Mouse (Mus musculus): ENCODE data around the gene Olfr1262.

- TF ChIP-seq POLR2A (IDR thresholded peaks at IDR 0.05; ENCODE audit: insufficient read depth, low read depth, low read length) = no peak
- TF ChIP-seq CTCF (IDR thresholded peaks at IDR 0.05) = no peak
- no peak for TF ChIP-seq EP300 (IDR thresholded peaks at IDR 0.05; ENCODE audit: insufficient read depth, low read depth, low read length)
Observed at GRCm38 (mm10) chr2:90025477-90025876, 25.5 kb downstream of the Olfr1262 start, which contains the start of gene Olfr1264.

Measured in heart, adult 2 months (tissue).